Comparison of ENCODE assay signal across 18 mouse cellular contexts in genomic region chr10:85276793-85277192, GRCm38 (mm10).
DNase-seq lines count a peak whose midpoint lies in the region; TF ChIP-seq lines count a peak whose summit lies in the region.
"Had no signal": no experiment of that assay in that cellular context is flagged by ENCODE, and none has a peak within 500 bp of the region (broad histone marks: within the 10 kb centered on the region; RNA-seq: fewer than 3 reads in every experiment).

No protein-coding gene starts in this region.

- DNase-seq in cerebellum, adult 18-20 months = peak; percentile 12 to 18
- no peak for DNase-seq in cerebellum, adult 8-10 months
- peak; percentile 15 to 44 for DNase-seq in cerebellum, adult 2 months
- peak; percentile 27 for DNase-seq in cerebellum, adult 9-11 months
- no peak for DNase-seq in forebrain, embryonic 10.5 days (ENCODE audit: extremely low spot score, low spot score)
- DNase-seq in lung, adult 18-20 months = no peak
- DNase-seq: adrenal gland, adult 2 months; adrenal gland, postnatal 25 days; forebrain, postnatal 0 days; gastrocnemius, adult 2 months; gastrocnemius, postnatal 25 days; heart, adult 2 months; heart, postnatal 14 days; kidney, adult 2 months had no signal

- peaks cover 2% of the 10 kb centered on the region; the same call in 1 of the 2 replicates for H3K4me1 ChIP-seq in cerebellum, adult 2 months (ENCODE audit: control insufficient read depth, insufficient read depth, low read length)
- H3K4me1 ChIP-seq in forebrain, embryonic 10.5 days = peaks cover 12% of the 10 kb centered on the region
- H3K4me1 ChIP-seq: heart, embryonic 10.5 days; heart, embryonic 13.5 days had no signal

- no peaks in the 10 kb centered on the region for H3K9me3 ChIP-seq in forebrain, embryonic 10.5 days
- H3K9me3 ChIP-seq: heart, embryonic 10.5 days; heart, embryonic 13.5 days; hindbrain, embryonic 12.5 days; hindbrain, embryonic 15.5 days had no signal

- H3K4me3 ChIP-seq in cerebellum, adult 2 months (replicated peaks; ENCODE audit: insufficient read depth, low read depth, low read length) = no peak overlapping the region
- H3K4me3 ChIP-seq in forebrain, embryonic 10.5 days = no peak overlapping the region
- H3K4me3 ChIP-seq: gastrocnemius, adult 2 months; heart, adult 2 months; heart, embryonic 10.5 days; heart, embryonic 13.5 days; hindbrain, embryonic 12.5 days; hindbrain, embryonic 15.5 days had no signal

- no peaks in the 10 kb centered on the region for H3K27me3 ChIP-seq in cerebellum, adult 2 months (ENCODE audit: control insufficient read depth, insufficient read depth, low read length)
- H3K27me3 ChIP-seq in forebrain, embryonic 10.5 days (ENCODE audit: poor library complexity, severe bottlenecking) = no peaks in the 10 kb centered on the region
- H3K27me3 ChIP-seq: heart, embryonic 13.5 days; hindbrain, embryonic 12.5 days; hindbrain, embryonic 15.5 days had no signal

- H3K36me3 ChIP-seq in forebrain, embryonic 10.5 days (replicated peaks) = no peaks in the 10 kb centered on the region
- H3K36me3 ChIP-seq: heart, embryonic 10.5 days; heart, embryonic 13.5 days; hindbrain, embryonic 12.5 days; hindbrain, embryonic 15.5 days had no signal

- 40% methylated on average over 2 of the region's 2 CpGs for WGBS in cerebellum, adult 2 months
- WGBS in forebrain, embryonic 10.5 days = 88% methylated on average over 2 of the region's 2 CpGs

- no peak overlapping the region for H3K27ac ChIP-seq in cerebellum, adult 2 months (ENCODE audit: insufficient read depth, low read length)
- no peak overlapping the region for H3K27ac ChIP-seq in forebrain, embryonic 10.5 days
- H3K27ac ChIP-seq: gastrocnemius, adult 2 months; heart, adult 2 months; heart, embryonic 10.5 days; heart, embryonic 13.5 days; hindbrain, embryonic 12.5 days; hindbrain, embryonic 15.5 days had no signal

- no peak for TF ChIP-seq CTCF in cerebellum, adult 2 months (IDR thresholded peaks at IDR 0.05; ENCODE audit: borderline replicate concordance, insufficient read depth, low read depth, low read length)

- no peak for TF ChIP-seq POLR2A in cerebellum, adult 2 months (IDR thresholded peaks at IDR 0.05; ENCODE audit: borderline replicate concordance, insufficient read depth, low read length)

Comparison
In these comparisons a context has a peak if more than half of its experiments do, and no peak if none do; other contexts are left out.
1. DNase-seq: peak in cerebellum, adult 18-20 months (2 of 2), cerebellum, adult 2 months (2 of 2) and cerebellum, adult 9-11 months (single experiment); none in cerebellum, adult 8-10 months (single experiment), forebrain, embryonic 10.5 days (single experiment) and lung, adult 18-20 months (0 of 2).